Mouse (Mus musculus) liver, embryonic 14.5 days (tissue): ENCODE measurements around the gene Tmod2. TPM values are rescaled to one million over a fixed set of nuclear protein-coding genes. Genes with fewer than 3 reads are reported as not detected.
"Not testable (repeated sequence)": the region's sequence is repeated elsewhere in the genome, so short reads cannot be mapped to it uniquely, and the experiment has no call there.

Experiments used
- ATAC-seq: fragments of 200-750 bp; cut with Nextera tagmentation; 2 replicates; pipeline ENCODE4 v1.8.0; 2017; ENCODE audit warnings: moderate number of reproducible peaks, mild to moderate bottlenecking, moderate library complexity; ENCODE audit not compliant: insufficient read depth
- DNase-seq, 3 experiments: peaks; one replicate each; pipeline ENCODE4 v3.0.0-alpha.2; 2012 to 2013; ENCODE audit warnings: low read depth in 3 of 3, low spot score in 3 of 3
- H3K27ac ChIP-seq: fragments of 300-500 bp; sonication (generic); 2 replicates; pipeline ENCODE4 v1.5.1; 2014; ENCODE audit warnings: moderate library complexity, mild to moderate bottlenecking, control low read depth, inconsistent platforms
- H3K27me3 ChIP-seq: fragments of 300-500 bp; sonication (generic); 2 replicates; pipeline ENCODE4 v1.6.1; 2014; ENCODE audit warnings: mild to moderate bottlenecking, low read length, moderate library complexity; ENCODE audit not compliant: control insufficient read depth, insufficient read depth
- H3K36me3 ChIP-seq: fragments of 300-500 bp; sonication (generic); replicated peaks from 2 replicates; pipeline ENCODE4 v1.6.1; 2014; ENCODE audit warnings: low read depth; ENCODE audit not compliant: control insufficient read depth, insufficient read depth
- H3K4me1 ChIP-seq, 2 experiments: fragments of 200-500 bp in 1 of 2; fragments of 300-500 bp in 1 of 2; sonication (generic) in 1 of 2; replicated peaks; 2 replicates each; pipeline ENCODE4 v1.6.1; 2012 to 2014; ENCODE audit warnings: antibody characterized with exemption in 1 of 2, inconsistent platforms in 1 of 2, low read length in 1 of 2; ENCODE audit not compliant: control insufficient read depth in 2 of 2, insufficient read depth in 2 of 2
- H3K4me2 ChIP-seq: fragments of 300-500 bp; sonication (generic); 2 replicates; pipeline ENCODE4 v1.6.1; 2014; ENCODE audit warnings: low read depth, mild to moderate bottlenecking, control low read depth, moderate library complexity
- H3K4me3 ChIP-seq, 2 experiments: fragments of 200-500 bp in 1 of 2; fragments of 300-500 bp in 1 of 2; sonication (generic) in 1 of 2; 2 replicates each; pipeline ENCODE4 v1.5.1; 2012 to 2014; ENCODE audit warnings: low read depth in 2 of 2, low read length in 2 of 2, mild to moderate bottlenecking in 2 of 2, control low read depth in 1 of 2, inconsistent platforms in 1 of 2, moderate library complexity in 1 of 2; ENCODE audit not compliant: insufficient read depth in 1 of 2
- H3K9ac ChIP-seq: fragments of 300-500 bp; sonication (generic); replicated peaks from 2 replicates; pipeline ENCODE4 v1.6.1; 2014; ENCODE audit warnings: mild to moderate bottlenecking, control low read depth, moderate library complexity
- H3K9me3 ChIP-seq: fragments of 300-500 bp; sonication (generic); 2 replicates; pipeline ENCODE4 v1.6.1; 2016; ENCODE audit warnings: low read length, mixed read lengths; ENCODE audit not compliant: control insufficient read depth
- CTCF ChIP-seq: IDR thresholded peaks from 2 replicates; pipeline ENCODE4 v1.5.1; 2016; ENCODE audit warnings: antibody characterized with exemption, low read depth, control low read depth
- EP300 ChIP-seq: IDR thresholded peaks from 2 replicates; pipeline ENCODE4 v1.6.1; 2016; ENCODE audit warnings: antibody characterized with exemption, low read depth
- WGBS: fragments of 180-500 bp; shearing (Covaris S2); extraction: QIAGEN DNeasy Blood & Tissue Kit; methylation state at CpG from one replicate; pipeline ENCODE4 v1.1.7; 2014; ENCODE audit not compliant: insufficient replicate concordance; 5-methylcytosine and 5-hydroxymethylcytosine counted together
- polyA plus RNA-seq, 2 experiments: library from polyadenylated mRNA; depleted of rRNA in 1 of 2; stranded (reverse) in 1 of 2; unstranded in 1 of 2; fragments of >200 nt; fragmentation: Nextera tagmentation in 1 of 2; extraction: Ambion mirVana in 1 of 2; gene quantifications; 2 replicates each; pipeline versions ENCODE4 v1.2.1 to v1.2.3; 2012 to 2014

The Tmod2 gene
- polyA plus RNA-seq, 2 experiments, result 0.03 to 0.05 TPM

DNA sequence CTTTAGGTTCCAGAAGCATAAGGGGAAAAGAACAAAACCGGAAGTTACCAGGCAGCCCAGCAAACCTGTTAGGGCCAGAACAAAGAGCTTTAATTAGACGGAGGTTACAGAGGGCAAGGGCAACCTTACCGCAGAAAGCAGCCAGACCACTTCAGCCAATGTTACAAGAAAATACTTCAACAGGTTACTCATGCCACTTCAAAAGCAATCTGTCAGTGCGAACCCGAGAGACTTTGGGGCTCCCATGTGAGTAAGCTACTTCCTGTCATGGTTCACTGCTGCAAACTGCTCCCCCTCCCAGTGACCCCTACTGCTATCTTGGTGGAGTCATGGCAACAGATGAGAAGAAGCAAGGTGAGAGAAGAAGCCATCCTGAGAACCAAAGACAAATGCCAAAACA, 69.6 kb downstream of the Tmod2 start:
- no peak overlapping the region for H3K9ac ChIP-seq
- H3K9me3 ChIP-seq, result no peaks in the 10 kb centered on the region
- no peak overlapping the region for H3K4me2 ChIP-seq
- no peak overlapping the region for H3K4me3 ChIP-seq
- WGBS, result 15% methylated on average over 5 of the region's 5 CpGs
- H3K4me1 ChIP-seq, result peaks cover 0 to 18% of the 10 kb centered on the region in 2 experiments; a peak in 2 of 4 replicates
- DNase-seq, result no peak
- H3K27me3 ChIP-seq, result no peaks in the 10 kb centered on the region
- ATAC-seq, result no peak
- H3K36me3 ChIP-seq, result no peaks in the 10 kb centered on the region
- no peak for TF ChIP-seq CTCF
- TF ChIP-seq EP300, result no peak
- no peak overlapping the region for H3K27ac ChIP-seq

DNA sequence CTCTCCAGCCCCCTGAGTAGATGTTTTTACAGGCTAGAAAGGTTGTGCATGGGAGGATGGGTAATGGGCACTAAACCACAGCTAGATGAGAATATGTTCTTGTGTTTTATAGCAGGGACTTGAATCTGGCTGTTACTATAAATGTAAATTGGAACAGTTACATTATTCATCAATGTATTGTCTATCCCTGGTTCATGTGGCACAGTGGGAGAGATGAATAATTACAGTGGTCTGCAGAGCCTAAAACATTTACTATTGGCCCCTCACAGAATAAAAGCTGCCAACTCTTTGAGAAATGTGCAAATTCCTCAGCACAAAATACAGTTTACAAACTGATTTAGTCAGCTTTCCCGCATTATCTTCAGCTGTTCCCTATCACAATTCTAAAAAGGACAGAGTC, 74.7 kb downstream of the Tmod2 start:
- WGBS, result 63% methylated on average over 1 of the region's 1 CpGs
- Histone ChIP-seq H3K4me1 (peaks cover 0 to 6% of the 10 kb centered on the region in 2 experiments; a peak in 1 of 4 replicates), H3K4me2 (no peak overlapping the region), H3K36me3 (no peaks in the 10 kb centered on the region), H3K9me3 (no peaks in the 10 kb centered on the region), H3K9ac (no peak overlapping the region), H3K27ac (no peak overlapping the region), H3K27me3 (no peaks in the 10 kb centered on the region), H3K4me3 (no peak overlapping the region)
- ATAC-seq, result no peak
- TF ChIP-seq CTCF, result no peak
- TF ChIP-seq EP300, result no peak
- no peak for DNase-seq

DNA sequence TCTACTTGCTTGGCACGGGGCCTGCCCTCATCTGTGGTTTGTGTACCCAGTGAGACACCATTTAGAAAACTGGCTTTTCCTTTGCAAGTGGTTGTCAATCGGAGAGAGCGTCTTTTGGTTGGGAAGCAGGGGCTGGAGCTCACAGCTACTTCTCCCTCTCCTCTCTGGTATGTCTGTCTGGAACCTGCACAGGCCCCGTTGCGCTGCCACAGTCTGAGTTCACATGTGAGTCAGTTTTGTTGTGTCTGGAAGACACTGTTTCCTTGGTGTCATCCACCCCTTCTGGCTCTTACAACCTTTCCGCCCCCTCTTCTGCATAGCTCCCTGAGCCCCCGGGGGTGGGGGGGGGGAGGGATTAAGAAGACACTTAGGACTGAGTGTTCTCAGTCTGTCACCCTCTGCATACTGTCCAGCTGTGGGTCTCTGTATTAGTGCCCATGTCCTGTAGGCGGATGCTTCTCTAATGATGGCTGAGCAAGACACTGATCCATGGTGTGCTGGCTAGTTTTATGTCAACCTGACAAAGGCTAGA, 76.6 kb downstream of the Tmod2 start:
- Histone ChIP-seq H3K9ac (no peak overlapping the region), H3K4me3 (no peak overlapping the region), H3K4me1 (peaks cover 0 to 6% of the 10 kb centered on the region in 2 experiments; a peak in 1 of 4 replicates), H3K27ac (no peak overlapping the region), H3K36me3 (no peaks in the 10 kb centered on the region; the same call in 1 of the 2 replicates), H3K4me2 (no peak overlapping the region), H3K27me3 (no peaks in the 10 kb centered on the region), H3K9me3 (no peaks in the 10 kb centered on the region)
- DNase-seq (no peak), ATAC-seq (no peak)
- TF ChIP-seq EP300 (no peak), CTCF (no peak)
- 78% methylated on average over 8 of the region's 8 CpGs for WGBS

DNA sequence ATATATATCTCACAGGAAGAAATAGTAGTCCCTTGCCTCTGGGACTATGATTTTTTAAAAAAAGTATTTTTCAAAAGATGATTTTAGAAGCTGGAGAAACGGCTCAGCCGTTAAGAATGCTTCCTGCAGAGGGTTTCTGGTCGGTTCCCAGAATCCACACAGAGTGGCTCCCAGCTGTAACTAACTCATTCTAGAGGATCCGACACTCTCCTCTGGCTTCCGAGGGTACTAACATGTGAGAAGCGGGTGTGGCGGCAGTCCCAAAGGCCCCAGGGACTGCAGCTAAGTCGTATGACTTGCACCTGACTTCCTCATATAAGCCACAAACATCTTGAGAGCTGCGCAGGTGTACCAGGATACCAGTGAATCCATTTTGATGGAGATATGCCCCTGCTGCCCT, 78.1 kb downstream of the Tmod2 start:
- not testable (repeated sequence) for DNase-seq

DNA sequence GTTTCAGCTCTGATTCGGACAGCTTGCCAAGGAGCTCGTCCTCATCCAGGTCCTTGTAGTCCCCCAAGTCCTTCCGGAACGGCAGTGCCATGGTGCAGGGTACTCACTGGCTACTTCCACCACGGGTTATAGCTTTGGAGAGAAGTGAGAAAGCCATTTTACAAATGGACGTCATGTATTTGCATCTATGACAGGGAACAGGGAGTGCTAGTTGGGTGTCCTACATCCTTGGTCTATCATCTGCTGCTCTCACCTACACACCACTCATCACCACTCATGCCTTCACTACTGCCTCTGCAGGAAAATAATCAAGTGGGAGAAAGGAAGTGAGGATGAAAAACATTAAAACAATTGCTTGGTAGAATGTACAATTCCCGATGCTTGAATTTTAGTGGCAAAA, 78.7 kb downstream of the Tmod2 start:
- H3K9ac ChIP-seq, result no peak overlapping the region

More for the DNA sequence above, 78.1 kb downstream of the Tmod2 start:
- not testable (repeated sequence) for H3K27ac ChIP-seq, H3K4me1 ChIP-seq, H3K36me3 ChIP-seq, H3K4me3 ChIP-seq, H3K9me3 ChIP-seq, ATAC-seq, H3K27me3 ChIP-seq, H3K4me2 ChIP-seq, H3K9ac ChIP-seq
- 64% methylated on average over 8 of the region's 9 CpGs for WGBS

More for the DNA sequence above, 78.7 kb downstream of the Tmod2 start:
- peaks cover 0 to 9% of the 10 kb centered on the region in 2 experiments; a peak in 2 of 4 replicates for H3K4me1 ChIP-seq
- no peaks in the 10 kb centered on the region for H3K9me3 ChIP-seq
- no peak overlapping the region for H3K27ac ChIP-seq
- no peak overlapping the region for H3K4me2 ChIP-seq
- no peak for DNase-seq
- no peaks in the 10 kb centered on the region; the same call in 1 of the 2 replicates for H3K36me3 ChIP-seq
- H3K27me3 ChIP-seq, result no peaks in the 10 kb centered on the region
- WGBS, result 71% methylated on average over 7 of the region's 7 CpGs
- ATAC-seq, result no peak
- H3K4me3 ChIP-seq, result no peak overlapping the region
- TF ChIP-seq EP300 (no peak), CTCF (no peak)
